Mouse (Mus musculus) hindbrain, embryonic 15.5 days (tissue): ENCODE results near the gene Gm20747. TPM values are rescaled to one million over a fixed set of nuclear protein-coding genes. Genes with fewer than 3 reads are reported as not detected.
"Not testable (repeated sequence)": the region's sequence is repeated elsewhere in the genome, so short reads cannot be mapped to it uniquely, and the experiment has no call there.

ENCODE experiments used
- ATAC-seq: fragments of 200-750 bp; cut with Nextera tagmentation; 2 replicates; pipeline ENCODE4 v1.8.0; 2017; ENCODE audit warnings: low read depth, moderate number of reproducible peaks, moderate TSS enrichment; ENCODE audit not compliant: low FRiP score
- H3K27ac ChIP-seq: fragments of 300-500 bp; sonication (generic); replicated peaks from 2 replicates; pipeline ENCODE4 v1.5.1; 2015; ENCODE audit warnings: mild to moderate bottlenecking, inconsistent platforms
- H3K27me3 ChIP-seq: fragments of 300-500 bp; sonication (generic); 2 replicates; pipeline ENCODE4 v1.6.1; 2015; ENCODE audit warnings: control low read depth, inconsistent platforms
- H3K36me3 ChIP-seq: fragments of 300-500 bp; sonication (generic); 2 replicates; pipeline ENCODE4 v1.6.1; 2015; ENCODE audit warnings: control low read depth, inconsistent platforms
- H3K4me1 ChIP-seq: fragments of 300-500 bp; sonication (generic); replicated peaks from 2 replicates; pipeline ENCODE4 v1.6.1; 2015; ENCODE audit warnings: control low read depth, inconsistent platforms
- H3K4me2 ChIP-seq: fragments of 300-500 bp; sonication (generic); 2 replicates; pipeline ENCODE4 v1.6.1; 2015; ENCODE audit warnings: moderate library complexity, mild to moderate bottlenecking, inconsistent platforms
- H3K4me3 ChIP-seq: fragments of 300-500 bp; sonication (generic); 2 replicates; pipeline ENCODE4 v1.5.1; 2015; ENCODE audit warnings: mild to moderate bottlenecking, inconsistent platforms
- H3K9ac ChIP-seq: fragments of 300-500 bp; sonication (generic); 2 replicates; pipeline ENCODE4 v1.6.1; 2015; ENCODE audit warnings: inconsistent platforms
- H3K9me3 ChIP-seq: fragments of 300-500 bp; sonication (generic); 2 replicates; pipeline ENCODE4 v1.6.1; 2016; ENCODE audit warnings: control low read depth, inconsistent platforms
- WGBS: fragments of 180-500 bp; shearing (Covaris S2); methylation state at CpG from one replicate; pipeline ENCODE4 v1.1.7; 2015; 5-methylcytosine and 5-hydroxymethylcytosine counted together
- polyA plus RNA-seq: library from polyadenylated mRNA; unstranded; fragments of >200 nt; fragmentation: Nextera tagmentation; extraction: Ambion mirVana; gene quantifications from 2 replicates; pipeline ENCODE4 v1.2.1, GENCODE M21; 2015

Gene Gm20747
- not detected in 2 replicates for polyA plus RNA-seq

GRCm38 (mm10) chrY:53418191-53418590, at the start of gene Gm20747:
Gm20747 (minus strand) TSS chrY:53418291.
- H3K27me3 ChIP-seq, H3K9ac ChIP-seq, H3K4me1 ChIP-seq, ATAC-seq, H3K27ac ChIP-seq, H3K36me3 ChIP-seq, H3K9me3 ChIP-seq, H3K4me3 ChIP-seq, H3K4me2 ChIP-seq: not testable (repeated sequence)
- no CpG with 5 or more reads among the region's 3 CpGs for WGBS
